Mouse (Mus musculus): ENCODE measurements around the gene Il12rb2. TPM values are rescaled to one million over a fixed set of nuclear protein-coding genes. Genes with fewer than 3 reads are reported as not detected.

Il12rb2 gene
- polyA plus RNA-seq, 1 experiment from 2014 or later = 0.13 TPM

- no peak overlapping the region for H3K9ac ChIP-seq (ENCODE audit: low read length)
- no peak overlapping the region for H3K4me3 ChIP-seq (ENCODE audit: low read depth, low read length)
- WGBS = 89% methylated on average over 9 of the region's 9 CpGs
- no peak overlapping the region for H3K4me2 ChIP-seq (ENCODE audit: low read depth)
- no peaks in the 10 kb centered on the region for H3K4me1 ChIP-seq (ENCODE audit: control insufficient read depth, insufficient read depth, low read length)
- no peak for DNase-seq (ENCODE audit: low spot score)
- no peaks in the 10 kb centered on the region for H3K9me3 ChIP-seq (ENCODE audit: control insufficient read depth, low read length)
- H3K27ac ChIP-seq (ENCODE audit: low read depth, low read length) = no peak overlapping the region
- H3K36me3 ChIP-seq (ENCODE audit: control insufficient read depth, insufficient read depth, low read length) = no peaks in the 10 kb centered on the region; the same call in 1 of the 2 replicates
- H3K27me3 ChIP-seq (ENCODE audit: control insufficient read depth, insufficient read depth, low read length) = no peaks in the 10 kb centered on the region
- ATAC-seq (ENCODE audit: insufficient read depth, low FRiP score, low TSS enrichment) = no peak
These were observed 94.3 kb downstream of the Il12rb2 start for GRCm38 (mm10) chr6:67281614-67282197.

GRCm38 (mm10) chr6:67277944-67278343 is 98.0 kb downstream of the Il12rb2 start:
- Histone ChIP-seq H3K4me1 (ENCODE audit: control insufficient read depth, insufficient read depth, low read length) (no peaks in the 10 kb centered on the region), H3K27me3 (ENCODE audit: control insufficient read depth, insufficient read depth, low read length) (no peaks in the 10 kb centered on the region), H3K27ac (ENCODE audit: low read depth, low read length) (no peak overlapping the region), H3K9me3 (ENCODE audit: control insufficient read depth, low read length) (no peaks in the 10 kb centered on the region), H3K4me2 (ENCODE audit: low read depth) (no peak overlapping the region), H3K36me3 (ENCODE audit: control insufficient read depth, insufficient read depth, low read length) (peaks cover 2% of the 10 kb centered on the region; the same call in 1 of the 2 replicates), H3K9ac (ENCODE audit: low read length) (no peak overlapping the region), H3K4me3 (ENCODE audit: low read depth, low read length) (no peak overlapping the region)
- 91% methylated on average over 5 of the region's 5 CpGs for WGBS
- DNase-seq (ENCODE audit: low spot score) (no peak), ATAC-seq (ENCODE audit: insufficient read depth, low FRiP score, low TSS enrichment) (no peak)

GRCm38 (mm10) chr6:67269459-67269858 is 106.5 kb downstream of the Il12rb2 start:
- Histone ChIP-seq H3K27me3 (ENCODE audit: control insufficient read depth, insufficient read depth, low read length) (no peaks in the 10 kb centered on the region), H3K4me2 (ENCODE audit: low read depth) (peak overlapping the region; percentile 69), H3K4me3 (ENCODE audit: low read depth, low read length) (peak overlapping the region; percentile 99), H3K9me3 (ENCODE audit: control insufficient read depth, low read length) (no peaks in the 10 kb centered on the region), H3K9ac (ENCODE audit: low read length) (no peak overlapping the region), H3K4me1 (ENCODE audit: control insufficient read depth, insufficient read depth, low read length) (0 out of 2 replicates have a peak, but pooled peaks cover 3% of the 10 kb centered on the region), H3K36me3 (ENCODE audit: control insufficient read depth, insufficient read depth, low read length) (0 out of 2 replicates have a peak, but pooled peaks cover 4% of the 10 kb centered on the region), H3K27ac (ENCODE audit: low read depth, low read length) (no peak overlapping the region)
- ATAC-seq (ENCODE audit: insufficient read depth, low FRiP score, low TSS enrichment) (no peak), DNase-seq (ENCODE audit: low spot score) (no peak)
- 54% methylated on average over 2 of the region's 2 CpGs for WGBS

GRCm38 (mm10) chr6:67268983-67269382 is 107.0 kb downstream of the Il12rb2 start:
- WGBS = 14% methylated on average over 1 of the region's 1 CpGs
- 0 out of 2 replicates have a peak, but pooled peaks cover 3% of the 10 kb centered on the region for H3K4me1 ChIP-seq (ENCODE audit: control insufficient read depth, insufficient read depth, low read length)
- no peak overlapping the region for H3K27ac ChIP-seq (ENCODE audit: low read depth, low read length)
- H3K9me3 ChIP-seq (ENCODE audit: control insufficient read depth, low read length) = no peaks in the 10 kb centered on the region
- 0 out of 2 replicates have a peak, but pooled peaks cover 2% of the 10 kb centered on the region for H3K36me3 ChIP-seq (ENCODE audit: control insufficient read depth, insufficient read depth, low read length)
- H3K4me3 ChIP-seq (ENCODE audit: low read depth, low read length) = peak overlapping the region; percentile 99
- H3K27me3 ChIP-seq (ENCODE audit: control insufficient read depth, insufficient read depth, low read length) = no peaks in the 10 kb centered on the region
- ATAC-seq (ENCODE audit: insufficient read depth, low FRiP score, low TSS enrichment) = no peak
- no peak overlapping the region for H3K9ac ChIP-seq (ENCODE audit: low read length)
- peak overlapping the region; percentile 69 for H3K4me2 ChIP-seq (ENCODE audit: low read depth)
- no peak for DNase-seq (ENCODE audit: low spot score)

- WGBS = 0% methylated on average over 2 of the region's 2 CpGs
These were observed 107.8 kb downstream of the Il12rb2 start for GRCm38 (mm10) chr6:67268245-67268612.

GRCm38 (mm10) chr6:67267408-67268244 is 108.4 kb downstream of the Il12rb2 start:
- H3K4me1 ChIP-seq (ENCODE audit: control insufficient read depth, insufficient read depth, low read length) = 0 out of 2 replicates have a peak, but pooled peaks cover 3% of the 10 kb centered on the region
- peak overlapping the region; percentile 99 for H3K4me3 ChIP-seq (ENCODE audit: low read depth, low read length)
- no peaks in the 10 kb centered on the region for H3K27me3 ChIP-seq (ENCODE audit: control insufficient read depth, insufficient read depth, low read length)
- H3K27ac ChIP-seq (ENCODE audit: low read depth, low read length) = peak overlapping the region; percentile 74
- peak; percentile 57 for DNase-seq (ENCODE audit: low spot score)
- under 1% methylated on average over 64 of the region's 65 CpGs for WGBS
- peak overlapping the region; percentile 98 for H3K9ac ChIP-seq (ENCODE audit: low read length)
- no peaks in the 10 kb centered on the region for H3K9me3 ChIP-seq (ENCODE audit: control insufficient read depth, low read length)
- H3K36me3 ChIP-seq (ENCODE audit: control insufficient read depth, insufficient read depth, low read length) = no peaks in the 10 kb centered on the region
- ATAC-seq (ENCODE audit: insufficient read depth, low FRiP score, low TSS enrichment) = peak; percentile 51
- H3K4me2 ChIP-seq (ENCODE audit: low read depth) = peak overlapping the region; percentile 69

More at GRCm38 (mm10) chr6:67268245-67268612, 107.8 kb downstream of the Il12rb2 start:
- Histone ChIP-seq H3K9me3 (ENCODE audit: control insufficient read depth, low read length) (no peaks in the 10 kb centered on the region), H3K27ac (ENCODE audit: low read depth, low read length) (no peak overlapping the region), H3K27me3 (ENCODE audit: control insufficient read depth, insufficient read depth, low read length) (no peaks in the 10 kb centered on the region), H3K36me3 (ENCODE audit: control insufficient read depth, insufficient read depth, low read length) (0 out of 2 replicates have a peak, but pooled peaks cover 2% of the 10 kb centered on the region), H3K9ac (ENCODE audit: low read length) (peak overlapping the region; percentile 98), H3K4me3 (ENCODE audit: low read depth, low read length) (peak overlapping the region; percentile 99), H3K4me1 (ENCODE audit: control insufficient read depth, insufficient read depth, low read length) (0 out of 2 replicates have a peak, but pooled peaks cover 3% of the 10 kb centered on the region), H3K4me2 (ENCODE audit: low read depth) (peak overlapping the region; percentile 69)
- ATAC-seq (ENCODE audit: insufficient read depth, low FRiP score, low TSS enrichment) (no peak), DNase-seq (ENCODE audit: low spot score) (no peak)

GRCm38 (mm10) chr6:67266664-67267407 is 109.2 kb downstream of the Il12rb2 start:
- peak; percentile 96 for DNase-seq (ENCODE audit: low spot score)
- peak; percentile 100 for ATAC-seq (ENCODE audit: insufficient read depth, low FRiP score, low TSS enrichment)
- Histone ChIP-seq H3K4me3 (ENCODE audit: low read depth, low read length) (peak overlapping the region; percentile 99), H3K4me1 (ENCODE audit: control insufficient read depth, insufficient read depth, low read length) (0 out of 2 replicates have a peak, but pooled peaks cover 3% of the 10 kb centered on the region), H3K36me3 (ENCODE audit: control insufficient read depth, insufficient read depth, low read length) (no peaks in the 10 kb centered on the region), H3K9me3 (ENCODE audit: control insufficient read depth, low read length) (no peaks in the 10 kb centered on the region), H3K9ac (ENCODE audit: low read length) (peak overlapping the region; percentile 98), H3K27me3 (ENCODE audit: control insufficient read depth, insufficient read depth, low read length) (no peaks in the 10 kb centered on the region), H3K4me2 (ENCODE audit: low read depth) (peak overlapping the region; percentile 59), H3K27ac (ENCODE audit: low read depth, low read length) (peak overlapping the region; percentile 74)
- WGBS = under 1% methylated on average over 68 of the region's 68 CpGs

GRCm38 (mm10) chr6:67266159-67266657 is 109.8 kb downstream of the Il12rb2 start:
- DNase-seq (ENCODE audit: low spot score) (peak; percentile 66), ATAC-seq (ENCODE audit: insufficient read depth, low FRiP score, low TSS enrichment) (no peak; the same call in 1 of the 2 replicates)
- under 1% methylated on average over 23 of the region's 23 CpGs for WGBS
- H3K9ac ChIP-seq (ENCODE audit: low read length) = peak overlapping the region; percentile 48
- peak overlapping the region; percentile 99 for H3K4me3 ChIP-seq (ENCODE audit: low read depth, low read length)
- H3K27me3 ChIP-seq (ENCODE audit: control insufficient read depth, insufficient read depth, low read length) = no peaks in the 10 kb centered on the region
- H3K4me1 ChIP-seq (ENCODE audit: control insufficient read depth, insufficient read depth, low read length) = 0 out of 2 replicates have a peak, but pooled peaks cover 3% of the 10 kb centered on the region
- no peaks in the 10 kb centered on the region for H3K36me3 ChIP-seq (ENCODE audit: control insufficient read depth, insufficient read depth, low read length)
- H3K4me2 ChIP-seq (ENCODE audit: low read depth) = peak overlapping the region; percentile 59
- no peak overlapping the region for H3K27ac ChIP-seq (ENCODE audit: low read depth, low read length)
- no peaks in the 10 kb centered on the region for H3K9me3 ChIP-seq (ENCODE audit: control insufficient read depth, low read length)

Measured in neural tube, embryonic 11.5 days (tissue).